Comparison of ENCODE assay signal across 8 mouse cellular contexts in genomic region chr9:69623312-69623711, GRCm38 (mm10).
A peak's percentile ranks its signal among the peaks of the same experiment; 100 is the strongest.
DNase-seq lines count a peak whose midpoint lies in the region; ATAC-seq and TF ChIP-seq lines count a peak whose summit lies in the region.

No protein-coding gene starts in this region.

- no peaks in the 10 kb centered on the region for H3K4me1 ChIP-seq in intestine, postnatal 0 days (replicated peaks; ENCODE audit: control insufficient read depth, insufficient read depth, low read length)
- no peaks in the 10 kb centered on the region for H3K4me1 ChIP-seq in intestine, embryonic 15.5 days (replicated peaks)
- no peaks in the 10 kb centered on the region for H3K4me1 ChIP-seq in limb, embryonic 11.5 days (ENCODE audit: control insufficient read depth, insufficient read depth, low read length)

- no peaks in the 10 kb centered on the region for H3K36me3 ChIP-seq in intestine, postnatal 0 days (ENCODE audit: control insufficient read depth, insufficient read depth)
- no peaks in the 10 kb centered on the region for H3K36me3 ChIP-seq in intestine, embryonic 15.5 days
- no peaks in the 10 kb centered on the region for H3K36me3 ChIP-seq in limb, embryonic 11.5 days (ENCODE audit: control insufficient read depth, insufficient read depth, low read length)

- DNase-seq in WW6 (ENCODE audit: low read depth, low spot score) = peak; percentile 18
- peak; percentile 63 to 66 for DNase-seq in cerebellum, postnatal 36 days
- peak; percentile 90 for DNase-seq in limb, embryonic 11.5 days (ENCODE audit: low spot score)
- peak; percentile 30 to 71 for DNase-seq in right cerebral cortex, postnatal 10 days (ENCODE audit: low spot score in 2 of 2)
- peak; percentile 81 for DNase-seq in urinary bladder, postnatal 25 days (ENCODE audit: low spot score)

- TF ChIP-seq CTCF in intestine, postnatal 0 days (IDR thresholded peaks at IDR 0.05; ENCODE audit: low read depth) = peak; percentile 86

- ATAC-seq in intestine, postnatal 0 days = no peak
- no peak for ATAC-seq in intestine, embryonic 15.5 days
- ATAC-seq in hematopoietic stem cell, adult 5-6 weeks (replicated peaks in 1 of 2; ENCODE audit: insufficient read depth in 1 of 2, low FRiP score in 2 of 2, low TSS enrichment in 1 of 2, low read depth in 1 of 2, poor library complexity in 2 of 2, severe bottlenecking in 2 of 2) = peak; percentile 42 to 56; a peak in 1 of 4 replicates
- ATAC-seq in limb, embryonic 11.5 days (ENCODE audit: insufficient number of reproducible peaks, low FRiP score, low TSS enrichment, low read depth) = no peak

- 15% methylated on average over 7 of the region's 7 CpGs for WGBS in intestine, postnatal 0 days
- 16% methylated on average over 7 of the region's 7 CpGs for WGBS in intestine, embryonic 15.5 days
- WGBS in limb, embryonic 11.5 days = 22% methylated on average over 7 of the region's 7 CpGs

- no peak overlapping the region for H3K4me2 ChIP-seq in intestine, postnatal 0 days (replicated peaks; ENCODE audit: low read depth)
- H3K4me2 ChIP-seq in intestine, embryonic 15.5 days (replicated peaks) = no peak overlapping the region
- no peak overlapping the region for H3K4me2 ChIP-seq in limb, embryonic 11.5 days (ENCODE audit: low read depth, severe bottlenecking)

- H3K9me3 ChIP-seq in intestine, postnatal 0 days (ENCODE audit: control insufficient read depth) = no peaks in the 10 kb centered on the region
- H3K9me3 ChIP-seq in intestine, embryonic 15.5 days = no peaks in the 10 kb centered on the region
- H3K9me3 ChIP-seq in limb, embryonic 11.5 days (ENCODE audit: control insufficient read depth, low read length) = no peaks in the 10 kb centered on the region

- H3K4me3 ChIP-seq in intestine, postnatal 0 days (ENCODE audit: low read depth, low read length) = no peak overlapping the region
- H3K4me3 ChIP-seq in intestine, embryonic 15.5 days (replicated peaks) = no peak overlapping the region
- H3K4me3 ChIP-seq in limb, embryonic 11.5 days (ENCODE audit: low read depth, low read length) = no peak overlapping the region

- H3K9ac ChIP-seq in intestine, postnatal 0 days (ENCODE audit: low read depth, low read length) = no peak overlapping the region
- no peak overlapping the region for H3K9ac ChIP-seq in intestine, embryonic 15.5 days
- no peak overlapping the region for H3K9ac ChIP-seq in limb, embryonic 11.5 days (ENCODE audit: low read length)

- no peaks in the 10 kb centered on the region for H3K27me3 ChIP-seq in intestine, postnatal 0 days (replicated peaks; ENCODE audit: control insufficient read depth, insufficient read depth, low read length)
- no peaks in the 10 kb centered on the region for H3K27me3 ChIP-seq in intestine, embryonic 15.5 days (replicated peaks)
- H3K27me3 ChIP-seq in limb, embryonic 11.5 days (ENCODE audit: control insufficient read depth, insufficient read depth, low read length) = no peaks in the 10 kb centered on the region

- H3K27ac ChIP-seq in intestine, postnatal 0 days (ENCODE audit: low read depth, low read length) = no peak overlapping the region
- no peak overlapping the region for H3K27ac ChIP-seq in intestine, embryonic 15.5 days
- no peak overlapping the region for H3K27ac ChIP-seq in limb, embryonic 11.5 days (replicated peaks; ENCODE audit: low read depth, low read length)

Comparison
In these comparisons a context has a peak if more than half of its experiments do, and no peak if none do; other contexts are left out.
1. ATAC-seq: peak in hematopoietic stem cell, adult 5-6 weeks (2 of 2); none in intestine, postnatal 0 days (single experiment), intestine, embryonic 15.5 days (single experiment) and limb, embryonic 11.5 days (single experiment).
2. DNase-seq: peak in every context shown above with its lines; median percentile 90 in limb, embryonic 11.5 days; 81 in urinary bladder, postnatal 25 days; 64 in cerebellum, postnatal 36 days; 50 in right cerebral cortex, postnatal 10 days; 18 in WW6.